Mouse (Mus musculus) MEL (cell line): ENCODE results near the gene Spint2.
"Not testable (repeated sequence)": the region's sequence is repeated elsewhere in the genome, so short reads cannot be mapped to it uniquely, and the experiment has no call there.

Source experiments
- CTCF ChIP-seq, 3 experiments: IDR thresholded peaks in 2 of 3; conservative IDR thresholded peaks in 1 of 3; 2 replicates each; pipeline ENCODE4 v1.5.1; 2011 to 2012; ENCODE audit warnings: low read length in 3 of 3, low read depth in 2 of 3, mild to moderate bottlenecking in 2 of 3, improper control_type of control experiment in 1 of 3, inconsistent platforms in 1 of 3, mixed read lengths in 1 of 3, moderate library complexity in 1 of 3; ENCODE audit not compliant: control insufficient read depth in 1 of 3, insufficient read depth in 1 of 3, poor library complexity in 1 of 3, severe bottlenecking in 1 of 3
- GATA1 ChIP-seq: IDR thresholded peaks from 2 replicates; pipeline ENCODE4 v1.6.1; 2011; ENCODE audit warnings: low read depth, low read length, improper control_type of control experiment
- KAT2A ChIP-seq: conservative IDR thresholded peaks from 2 replicates; pipeline ENCODE4 v1.6.1; 2012; ENCODE audit warnings: low read depth, low read length, improper control_type of control experiment, inconsistent platforms
- POLR2A ChIP-seq, 2 experiments: IDR thresholded peaks; 2 replicates each; pipeline ENCODE4 v1.6.1; 2011 to 2012; ENCODE audit warnings: low read length in 2 of 2, mild to moderate bottlenecking in 2 of 2, control low read depth in 1 of 2, improper control_type of control experiment in 1 of 2, low read depth in 1 of 2, moderate library complexity in 1 of 2; ENCODE audit not compliant: control insufficient read depth in 1 of 2, insufficient read depth in 1 of 2, poor library complexity in 1 of 2
- RAD21 ChIP-seq: IDR thresholded peaks from 2 replicates; pipeline ENCODE4 v1.6.1; 2011; ENCODE audit warnings: mild to moderate bottlenecking, low read depth, low read length, improper control_type of control experiment
- TAL1 ChIP-seq: IDR thresholded peaks from 2 replicates; pipeline ENCODE4 v1.6.1; 2012; ENCODE audit warnings: mild to moderate bottlenecking, inconsistent platforms, low read length, moderate library complexity, mixed read lengths
- USF1 ChIP-seq: IDR thresholded peaks from 2 replicates; pipeline ENCODE4 v1.6.1; 2014; ENCODE audit warnings: low read depth, mild to moderate bottlenecking, inconsistent platforms, low read length, improper control_type of control experiment, moderate library complexity
- ZKSCAN1 ChIP-seq: IDR thresholded peaks from 2 replicates; pipeline ENCODE4 v1.6.1; 2012; ENCODE audit warnings: low read depth, mild to moderate bottlenecking, inconsistent platforms, low read length, improper control_type of control experiment, moderate library complexity

GRCm38 (mm10) chr7:29212775-29213560 is 68.7 kb downstream of the Spint2 start:
- TF ChIP-seq POLR2A (IDR thresholded peaks at IDR 0.05; ENCODE audit: control insufficient read depth in 1 of 2, insufficient read depth in 1 of 2, low read depth in 1 of 2, low read length in 2 of 2, poor library complexity in 1 of 2); CTCF (IDR thresholded peaks at IDR 0.05 in 2 of 3, conservative IDR thresholded peaks at IDR 0.05 in 1 of 3; ENCODE audit: control insufficient read depth in 1 of 3, insufficient read depth in 1 of 3, low read depth in 2 of 3, low read length in 3 of 3, poor library complexity in 1 of 3, severe bottlenecking in 1 of 3); GATA1; TAL1; ZKSCAN1; RAD21; KAT2A; USF1: not testable (repeated sequence)
